Mouse (Mus musculus) kidney, embryonic 16.5 days (tissue): ENCODE data around the gene Slx4. TPM values are rescaled to one million over a fixed set of nuclear protein-coding genes. Genes with fewer than 3 reads are reported as not detected.
A peak's percentile ranks its signal among the peaks of the same experiment; 100 is the strongest.
"Not testable (repeated sequence)": the region's sequence is repeated elsewhere in the genome, so short reads cannot be mapped to it uniquely, and the experiment has no call there.

Experiments
- ATAC-seq: fragments of 200-750 bp; cut with Nextera tagmentation; 2 replicates; pipeline ENCODE4 v1.8.0; 2017; ENCODE audit warnings: moderate TSS enrichment; ENCODE audit not compliant: low FRiP score, low TSS enrichment
- H3K27ac ChIP-seq: fragments of 300-500 bp; sonication (generic); 2 replicates; pipeline ENCODE4 v1.5.1; 2014; ENCODE audit warnings: low read length
- H3K27me3 ChIP-seq: fragments of 300-500 bp; sonication (generic); 2 replicates; pipeline ENCODE4 v1.6.1; 2014; ENCODE audit warnings: low read length, control low read depth, mixed read lengths; ENCODE audit not compliant: insufficient read depth
- H3K36me3 ChIP-seq: fragments of 300-500 bp; sonication (generic); 2 replicates; pipeline ENCODE4 v1.6.1; 2014; ENCODE audit warnings: low read length, control low read depth, mixed read lengths; ENCODE audit not compliant: insufficient read depth
- H3K4me1 ChIP-seq: fragments of 300-500 bp; sonication (generic); 2 replicates; pipeline ENCODE4 v1.6.1; 2014; ENCODE audit warnings: low read length, control low read depth, mixed read lengths; ENCODE audit not compliant: insufficient read depth
- H3K4me2 ChIP-seq: fragments of 300-500 bp; sonication (generic); replicated peaks from 2 replicates; pipeline ENCODE4 v1.6.1; 2014; ENCODE audit warnings: low read depth, low read length
- H3K4me3 ChIP-seq: fragments of 300-500 bp; sonication (generic); 2 replicates; pipeline ENCODE4 v1.5.1; 2014; ENCODE audit warnings: mild to moderate bottlenecking, low read length
- H3K9ac ChIP-seq: fragments of 300-500 bp; sonication (generic); replicated peaks from 2 replicates; pipeline ENCODE4 v1.6.1; 2014; ENCODE audit warnings: low read length
- H3K9me3 ChIP-seq: fragments of 300-500 bp; sonication (generic); 2 replicates; pipeline ENCODE4 v1.6.1; 2016; ENCODE audit warnings: low read length, control low read depth
- WGBS: fragments of 180-500 bp; shearing (Covaris S2); extraction: QIAGEN DNeasy Blood & Tissue Kit; methylation state at CpG from one replicate; pipeline ENCODE4 v1.1.7; 2014; 5-methylcytosine and 5-hydroxymethylcytosine counted together
- polyA plus RNA-seq: library from polyadenylated mRNA; unstranded; fragments of >200 nt; fragmentation: Nextera tagmentation; extraction: Ambion mirVana; gene quantifications from 2 replicates; pipeline ENCODE4 v1.2.1, GENCODE M21; 2015

Slx4 gene
- polyA plus RNA-seq, 1 experiment from 2014 or later, result 21.6 TPM

DNA sequence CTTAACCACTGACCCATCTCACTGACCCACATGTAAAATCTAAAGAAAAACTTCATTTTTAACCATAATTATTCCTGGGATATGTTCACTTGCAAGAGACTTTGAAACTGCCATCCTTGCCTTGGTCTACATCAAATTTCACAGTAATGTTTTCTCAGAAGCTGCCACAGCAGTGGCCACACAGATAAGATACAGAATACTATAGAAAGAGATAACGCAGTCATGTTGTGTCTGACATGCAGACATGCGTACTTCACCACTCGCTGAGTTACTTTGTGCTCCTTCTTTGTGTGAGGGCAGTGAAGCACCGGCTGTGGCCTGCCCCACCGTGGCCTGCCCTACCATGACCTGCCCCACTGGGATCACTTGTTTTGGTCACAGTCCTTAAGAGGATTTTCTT is 30.4 kb upstream of the Slx4 start:
- Histone ChIP-seq H3K9ac (no peak overlapping the region), H3K27ac (peak overlapping the region; percentile 1; the same call in 1 of the 2 replicates), H3K4me2 (no peak overlapping the region), H3K4me3 (no peak overlapping the region), H3K4me1 (peaks cover 17% of the 10 kb centered on the region), H3K9me3 (no peaks in the 10 kb centered on the region), H3K36me3 (peaks cover 24% of the 10 kb centered on the region), H3K27me3 (no peaks in the 10 kb centered on the region)
- WGBS, result 48% methylated on average over 5 of the region's 5 CpGs
- ATAC-seq, result no peak

DNA sequence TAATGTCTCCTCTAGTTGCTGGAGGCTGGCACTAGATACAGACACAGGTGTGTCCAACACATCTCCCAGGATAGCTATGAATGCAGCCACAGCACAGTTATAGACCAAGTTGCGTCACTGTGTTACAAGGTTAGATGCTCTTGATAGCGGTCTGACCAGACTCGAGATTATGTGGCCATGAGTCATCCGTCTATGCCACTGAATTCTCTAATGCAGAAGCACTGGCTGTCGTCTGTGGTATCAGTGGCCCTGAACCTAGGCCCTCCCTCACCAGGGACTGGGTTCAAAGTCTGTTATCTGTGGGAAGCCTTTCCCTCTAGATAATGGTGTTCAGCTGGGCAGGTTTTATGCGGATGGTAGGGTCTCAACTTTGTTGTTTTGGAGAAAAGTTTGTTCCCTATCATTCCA is 28.8 kb upstream of the Slx4 start:
- H3K36me3 ChIP-seq, result peaks cover 8% of the 10 kb centered on the region
- no peaks in the 10 kb centered on the region for H3K27me3 ChIP-seq
- H3K27ac ChIP-seq, result peak overlapping the region; percentile 78
- no peak for ATAC-seq
- H3K9ac ChIP-seq, result no peak overlapping the region
- H3K4me2 ChIP-seq, result no peak overlapping the region
- no peak overlapping the region for H3K4me3 ChIP-seq
- peaks cover 3% of the 10 kb centered on the region; the same call in 1 of the 2 replicates for H3K9me3 ChIP-seq
- peaks cover 17% of the 10 kb centered on the region for H3K4me1 ChIP-seq
- 74% methylated on average over 6 of the region's 6 CpGs for WGBS

DNA sequence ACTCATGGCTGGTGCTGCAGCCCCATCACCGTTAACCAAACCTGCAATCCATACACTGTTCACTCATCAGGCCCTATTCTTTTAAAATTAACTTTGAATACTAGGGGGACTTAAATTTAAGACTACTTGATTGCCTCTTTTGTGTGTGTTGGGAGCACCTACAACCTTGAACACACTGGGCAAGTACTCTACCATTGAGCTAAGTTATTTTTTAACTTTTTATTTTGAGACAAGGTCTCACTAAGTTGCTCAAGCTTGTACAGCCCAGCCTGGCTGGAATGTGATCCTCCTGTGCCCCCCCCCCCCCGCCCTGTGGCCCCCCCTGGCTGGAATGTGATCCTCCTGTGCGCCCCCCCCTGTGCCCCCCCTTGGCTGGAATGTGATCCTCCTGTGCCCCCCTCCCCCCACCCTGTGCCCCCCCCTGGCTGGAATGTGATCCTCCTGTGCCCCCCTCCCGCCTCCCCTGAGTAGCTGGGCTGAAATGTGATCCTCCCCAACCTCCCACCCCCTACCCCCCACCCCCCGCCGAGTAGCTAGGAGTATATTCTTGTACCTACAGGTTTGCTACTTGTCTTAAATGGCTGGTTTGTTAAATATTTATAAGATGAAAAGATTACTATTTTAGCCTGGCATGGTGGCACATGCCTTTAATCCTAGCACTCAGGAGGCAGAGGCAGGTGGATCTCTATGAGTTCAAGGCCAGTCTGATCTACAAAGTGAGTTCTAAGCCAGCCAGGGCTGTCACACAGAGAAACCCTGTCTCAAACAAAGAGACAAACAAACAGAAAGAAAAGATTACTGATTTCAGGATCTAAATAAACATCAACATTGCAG is 28.1 kb upstream of the Slx4 start:
- Histone ChIP-seq H3K9ac (no peak overlapping the region), H3K9me3 (peaks cover 3% of the 10 kb centered on the region; the same call in 1 of the 2 replicates), H3K27ac (peak overlapping the region; percentile 97), H3K4me2 (no peak overlapping the region), H3K4me1 (peaks cover 17% of the 10 kb centered on the region), H3K36me3 (peaks cover 2% of the 10 kb centered on the region; the same call in 1 of the 2 replicates), H3K27me3 (no peaks in the 10 kb centered on the region), H3K4me3 (no peak overlapping the region)
- WGBS, result 39% methylated on average over 4 of the region's 6 CpGs
- peak; percentile 76 for ATAC-seq

DNA sequence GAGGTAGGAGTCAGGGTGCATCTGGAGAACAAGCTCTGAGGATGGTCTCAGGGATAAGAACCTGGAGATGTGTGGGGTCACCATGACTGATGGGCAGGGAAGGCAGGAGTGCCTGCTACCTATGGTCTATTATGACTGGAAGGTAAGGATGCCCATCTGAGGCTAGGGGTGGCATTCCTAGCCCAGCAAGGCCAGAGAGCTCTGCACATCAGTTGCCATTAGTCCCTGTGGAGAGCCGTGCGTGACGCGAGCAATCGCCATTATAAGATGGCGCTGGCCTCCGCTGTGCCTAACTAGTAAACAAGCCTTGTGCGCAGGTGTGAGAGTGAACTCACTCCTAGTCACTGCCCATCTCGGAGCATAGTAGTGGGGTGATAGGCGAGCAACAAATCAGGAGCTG is 26.9 kb upstream of the Slx4 start:
- Histone ChIP-seq H3K27ac (peak overlapping the region; percentile 97), H3K9ac (no peak overlapping the region), H3K4me2 (peak overlapping the region; percentile 11; the same call in 1 of the 2 replicates), H3K36me3 (no peaks in the 10 kb centered on the region), H3K27me3 (no peaks in the 10 kb centered on the region), H3K4me1 (peaks cover 17% of the 10 kb centered on the region), H3K4me3 (no peak overlapping the region), H3K9me3 (peaks cover 3% of the 10 kb centered on the region; the same call in 1 of the 2 replicates)
- WGBS, result 92% methylated on average over 10 of the region's 10 CpGs
- no peak for ATAC-seq

DNA sequence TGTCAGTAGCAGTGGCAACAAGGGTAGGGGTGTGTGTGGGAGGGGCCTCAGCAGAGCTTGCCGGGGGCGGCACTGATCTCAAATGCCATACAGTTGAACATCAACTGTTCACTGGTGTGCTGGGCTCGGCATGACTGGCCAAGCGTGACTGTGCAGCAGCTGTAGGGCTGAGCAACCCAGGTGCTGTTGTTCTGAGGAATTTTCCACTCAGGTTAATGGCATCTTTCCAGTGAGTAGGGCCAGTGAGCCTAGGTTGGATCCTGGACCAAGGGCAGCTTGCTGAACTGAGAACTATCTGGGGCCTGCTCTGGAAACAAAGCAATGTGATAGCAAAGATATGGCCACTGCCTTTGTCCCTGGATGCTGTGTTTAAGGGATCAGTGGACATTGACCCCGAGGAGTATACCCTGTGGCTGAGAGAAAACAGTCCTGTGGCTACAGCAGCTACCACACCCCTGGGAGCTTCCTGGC is 25.8 kb upstream of the Slx4 start:
- WGBS, result 41% methylated on average over 5 of the region's 5 CpGs
- no peak overlapping the region for H3K9ac ChIP-seq
- H3K4me3 ChIP-seq, result no peak overlapping the region
- H3K4me2 ChIP-seq, result 0 out of 2 replicates have a peak overlapping the region, but pooled peaks have one; percentile 11
- H3K27ac ChIP-seq, result peak overlapping the region; percentile 97
- peaks cover 17% of the 10 kb centered on the region for H3K4me1 ChIP-seq
- H3K36me3 ChIP-seq, result no peaks in the 10 kb centered on the region
- peaks cover 3% of the 10 kb centered on the region; the same call in 1 of the 2 replicates for H3K9me3 ChIP-seq
- peak; percentile 96 for ATAC-seq
- H3K27me3 ChIP-seq, result no peaks in the 10 kb centered on the region

DNA sequence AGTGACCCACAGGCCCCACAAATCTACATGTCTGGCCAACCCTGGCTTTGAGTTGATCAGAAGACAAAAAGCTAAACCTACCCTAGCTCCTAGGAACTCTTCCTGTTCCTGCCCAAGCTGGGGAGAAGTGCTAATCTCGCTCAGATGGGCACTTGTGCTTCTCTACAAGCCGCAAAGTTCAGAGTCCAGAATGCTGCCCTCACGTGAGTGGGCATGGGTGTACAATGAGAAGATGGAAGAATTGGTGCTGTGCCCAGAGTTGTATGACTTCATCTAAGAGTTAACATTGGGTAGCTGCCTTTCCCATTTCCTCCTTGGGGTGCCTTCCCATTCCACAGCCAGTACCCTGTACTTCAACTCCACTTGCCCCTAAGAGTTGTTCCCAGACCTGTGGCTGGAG is 23.6 kb upstream of the Slx4 start:
- peaks cover 3% of the 10 kb centered on the region; the same call in 1 of the 2 replicates for H3K9me3 ChIP-seq
- WGBS, result 85% methylated on average over 3 of the region's 3 CpGs
- no peak overlapping the region for H3K4me3 ChIP-seq
- no peak overlapping the region for H3K27ac ChIP-seq
- H3K27me3 ChIP-seq, result no peaks in the 10 kb centered on the region
- peaks cover 10% of the 10 kb centered on the region for H3K4me1 ChIP-seq
- no peak overlapping the region for H3K9ac ChIP-seq
- H3K4me2 ChIP-seq, result no peak overlapping the region
- H3K36me3 ChIP-seq, result no peaks in the 10 kb centered on the region
- ATAC-seq, result no peak

DNA sequence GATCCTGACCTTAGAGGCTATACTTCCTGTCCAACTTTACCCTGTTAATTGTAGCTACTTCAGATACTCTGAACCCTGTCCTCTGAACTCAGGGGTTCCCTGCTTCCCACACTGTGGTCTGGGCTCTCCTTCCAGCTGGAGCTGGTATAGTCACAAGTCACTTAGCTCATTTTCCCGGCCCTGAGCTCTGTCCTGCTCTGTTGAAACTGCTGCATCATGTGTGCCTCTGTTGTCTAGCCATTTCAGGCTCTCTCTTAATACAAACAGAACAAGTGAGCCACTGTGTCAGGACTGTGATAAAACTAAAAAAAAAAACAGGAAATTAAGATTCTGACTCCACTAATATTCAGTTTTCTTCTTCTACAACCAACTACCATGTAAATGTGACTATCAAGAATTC is 23.1 kb upstream of the Slx4 start:
- Histone ChIP-seq H3K4me2 (no peak overlapping the region), H3K4me1 (peaks cover 10% of the 10 kb centered on the region), H3K9me3 (peaks cover 3% of the 10 kb centered on the region; the same call in 1 of the 2 replicates), H3K27me3 (no peaks in the 10 kb centered on the region), H3K4me3 (no peak overlapping the region), H3K9ac (no peak overlapping the region), H3K36me3 (no peaks in the 10 kb centered on the region), H3K27ac (no peak overlapping the region)
- WGBS, result 50% methylated on average over 1 of the region's 1 CpGs
- no peak for ATAC-seq

DNA sequence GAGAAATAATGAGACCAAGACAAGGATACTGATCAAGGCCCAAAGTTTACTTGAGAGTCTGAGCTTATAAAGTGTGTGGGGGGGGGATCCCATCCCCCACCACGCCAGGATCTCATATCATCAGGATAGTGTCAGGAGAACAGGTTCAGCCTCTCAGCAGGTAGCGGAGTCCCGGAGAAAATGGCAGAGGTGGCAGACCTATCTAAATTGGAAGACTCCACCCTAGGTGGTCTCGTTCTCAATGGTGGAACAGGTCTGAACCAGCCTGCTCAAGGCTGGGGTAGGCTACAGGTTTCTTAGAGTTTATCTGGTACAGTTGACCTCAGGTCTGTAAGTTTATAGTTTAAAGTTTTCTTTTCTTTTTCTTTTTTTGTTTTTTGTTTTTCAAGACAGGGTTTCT is 19.1 kb upstream of the Slx4 start:
- H3K27me3 ChIP-seq, result no peaks in the 10 kb centered on the region
- no peak overlapping the region for H3K27ac ChIP-seq
- H3K4me2 ChIP-seq, result no peak overlapping the region
- H3K4me3 ChIP-seq, result no peak overlapping the region
- H3K9me3 ChIP-seq, result no peaks in the 10 kb centered on the region
- no peak for ATAC-seq
- H3K36me3 ChIP-seq, result no peaks in the 10 kb centered on the region
- WGBS, result 75% methylated on average over 4 of the region's 4 CpGs
- no peaks in the 10 kb centered on the region for H3K4me1 ChIP-seq
- no peak overlapping the region for H3K9ac ChIP-seq

DNA sequence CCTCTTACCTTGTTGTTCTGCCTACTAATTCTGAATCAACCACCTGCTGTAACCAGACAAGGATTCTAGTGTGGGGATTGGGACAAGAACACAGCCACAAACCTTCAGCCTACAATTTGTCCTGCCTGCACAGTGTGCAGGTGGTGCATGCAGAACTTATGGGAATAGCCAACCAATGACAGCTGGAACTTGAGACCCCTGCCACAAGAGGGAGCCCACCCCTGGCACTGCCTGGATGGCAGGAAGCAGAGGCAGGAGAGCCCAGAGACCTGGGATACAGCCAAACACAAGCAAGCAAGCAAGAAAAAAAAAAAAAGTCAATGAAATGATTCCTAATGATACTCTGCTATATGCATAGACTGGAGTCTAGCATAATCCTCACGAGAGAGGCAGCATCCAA is 17.7 kb upstream of the Slx4 start:
- 89% methylated on average over 1 of the region's 1 CpGs for WGBS
- no peak overlapping the region for H3K27ac ChIP-seq
- no peak for ATAC-seq
- H3K4me2 ChIP-seq, result no peak overlapping the region
- H3K4me1 ChIP-seq, result no peaks in the 10 kb centered on the region
- H3K9me3 ChIP-seq, result no peaks in the 10 kb centered on the region
- no peak overlapping the region for H3K4me3 ChIP-seq
- no peak overlapping the region for H3K9ac ChIP-seq
- H3K36me3 ChIP-seq, result no peaks in the 10 kb centered on the region
- H3K27me3 ChIP-seq, result no peaks in the 10 kb centered on the region

DNA sequence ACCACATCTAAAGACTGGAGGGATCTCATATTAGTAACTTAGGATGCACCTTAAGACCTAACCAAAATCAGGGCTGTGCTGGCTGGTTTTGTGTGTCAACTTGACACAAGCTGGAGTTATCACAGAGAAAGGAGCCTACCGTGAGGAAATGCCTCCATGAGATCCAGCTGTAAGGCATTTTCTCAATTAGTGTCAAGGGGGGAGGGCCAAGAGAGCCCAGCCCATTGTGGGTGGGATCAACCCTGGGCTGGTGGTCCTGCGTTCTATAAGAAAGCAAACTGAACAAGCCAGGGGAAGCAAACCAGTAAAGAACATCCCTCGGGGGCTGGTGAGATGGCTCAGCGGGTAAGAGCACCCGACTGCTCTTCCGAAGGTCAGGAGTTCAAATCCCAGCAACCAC is 13.9 kb upstream of the Slx4 start:
- WGBS, result 71% methylated on average over 6 of the region's 6 CpGs
- ATAC-seq, H3K4me1 ChIP-seq, H3K27me3 ChIP-seq, H3K4me3 ChIP-seq, H3K9me3 ChIP-seq, H3K36me3 ChIP-seq, H3K9ac ChIP-seq, H3K27ac ChIP-seq, H3K4me2 ChIP-seq: not testable (repeated sequence)
